Mouse (Mus musculus) midbrain, embryonic 11.5 days (tissue): Measurements from ENCODE around the gene Ppbp. TPM values are rescaled to one million over a fixed set of nuclear protein-coding genes. Genes with fewer than 3 reads are reported as not detected.

Experiments used
- ATAC-seq: fragments of 200-750 bp; cut with Nextera tagmentation; 2 replicates; pipeline ENCODE4 v1.8.0; 2017; ENCODE audit warnings: moderate TSS enrichment, moderate library complexity; ENCODE audit not compliant: low FRiP score
- DNase-seq: peaks from one replicate; pipeline ENCODE4 v3.0.0; 2015; ENCODE audit warnings: low spot score; ENCODE audit errors: missing footprints
- H3K27ac ChIP-seq: fragments of 300-500 bp; sonication (generic); 2 replicates; pipeline ENCODE4 v1.5.1; 2014; ENCODE audit warnings: low read depth, low read length
- H3K27me3 ChIP-seq: fragments of 300-500 bp; sonication (generic); 2 replicates; pipeline ENCODE4 v1.6.1; 2014; ENCODE audit warnings: mild to moderate bottlenecking, low read length, moderate library complexity, mixed read lengths; ENCODE audit not compliant: control insufficient read depth, insufficient read depth
- H3K36me3 ChIP-seq: fragments of 300-500 bp; sonication (generic); 2 replicates; pipeline ENCODE4 v1.6.1; 2014; ENCODE audit warnings: mild to moderate bottlenecking, low read length, moderate library complexity, mixed read lengths; ENCODE audit not compliant: control insufficient read depth, insufficient read depth
- H3K4me1 ChIP-seq: fragments of 300-500 bp; sonication (generic); 2 replicates; pipeline ENCODE4 v1.6.1; 2014; ENCODE audit warnings: low read length; ENCODE audit not compliant: control insufficient read depth, insufficient read depth
- H3K4me2 ChIP-seq: fragments of 300-500 bp; sonication (generic); 2 replicates; pipeline ENCODE4 v1.6.1; 2014; ENCODE audit warnings: mild to moderate bottlenecking, moderate library complexity
- H3K4me3 ChIP-seq: fragments of 300-500 bp; sonication (generic); 2 replicates; pipeline ENCODE4 v1.5.1; 2014; ENCODE audit warnings: low read depth, low read length
- H3K9ac ChIP-seq: fragments of 300-500 bp; sonication (generic); 2 replicates; pipeline ENCODE4 v1.6.1; 2014; ENCODE audit warnings: low read length
- H3K9me3 ChIP-seq: fragments of 300-500 bp; sonication (generic); 2 replicates; pipeline ENCODE4 v1.6.1; 2016; ENCODE audit warnings: low read length; ENCODE audit not compliant: control insufficient read depth
- WGBS: fragments of 180-500 bp; shearing (Covaris S2); extraction: QIAGEN DNeasy Blood & Tissue Kit; methylation state at CpG from one replicate; pipeline ENCODE4 v1.1.7; 2014; 5-methylcytosine and 5-hydroxymethylcytosine counted together
- polyA plus RNA-seq: library from polyadenylated mRNA; unstranded; fragments of >200 nt; fragmentation: Nextera tagmentation; extraction: Ambion mirVana; gene quantifications from 2 replicates; pipeline ENCODE4 v1.2.1, GENCODE M21; 2014

Ppbp gene
- polyA plus RNA-seq, 1 experiment from 2014 or later: 16.5 TPM

- no peak for ATAC-seq
- no peaks in the 10 kb centered on the region for H3K36me3 ChIP-seq
- H3K9me3 ChIP-seq: no peaks in the 10 kb centered on the region
- 94% methylated on average over 2 of the region's 2 CpGs for WGBS
- H3K27me3 ChIP-seq: peaks cover 8% of the 10 kb centered on the region; the same call in 1 of the 2 replicates
- H3K4me2 ChIP-seq: no peak overlapping the region
- no peak for DNase-seq
- H3K27ac ChIP-seq: no peak overlapping the region
- H3K4me1 ChIP-seq: peaks cover 3% of the 10 kb centered on the region; the same call in 1 of the 2 replicates
- no peak overlapping the region for H3K4me3 ChIP-seq
- H3K9ac ChIP-seq: no peak overlapping the region
Observed at GRCm38 (mm10) chr5:90760844-90761243, 7.5 kb upstream of the Ppbp start.

DNA sequence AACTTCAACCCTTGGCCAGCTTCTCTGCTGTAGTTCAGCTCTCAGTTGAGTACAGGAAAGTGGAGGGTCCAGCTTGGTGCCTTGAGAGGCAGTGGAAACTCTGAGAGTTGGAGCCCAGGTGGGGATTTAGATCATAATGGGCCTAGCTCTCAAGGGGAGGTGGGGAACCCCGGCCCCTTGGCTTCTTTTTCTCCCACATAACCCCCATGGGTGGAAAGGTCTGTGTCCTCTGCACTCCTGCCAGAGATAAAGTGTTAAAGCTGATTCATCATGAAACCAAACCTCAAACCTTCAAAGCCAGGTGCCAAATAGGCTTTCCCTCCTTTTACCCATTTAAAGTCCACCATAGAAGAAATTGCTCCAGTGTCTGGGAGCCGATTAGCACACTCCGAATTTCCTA is 6.5 kb upstream of the Ppbp start:
- Histone ChIP-seq H3K4me3 (no peak overlapping the region), H3K9ac (no peak overlapping the region), H3K27me3 (peaks cover 8% of the 10 kb centered on the region; the same call in 1 of the 2 replicates), H3K27ac (no peak overlapping the region), H3K4me2 (no peak overlapping the region), H3K9me3 (no peaks in the 10 kb centered on the region), H3K36me3 (no peaks in the 10 kb centered on the region), H3K4me1 (peaks cover 3% of the 10 kb centered on the region; the same call in 1 of the 2 replicates)
- 89% methylated on average over 3 of the region's 3 CpGs for WGBS
- ATAC-seq (no peak), DNase-seq (no peak)

DNA sequence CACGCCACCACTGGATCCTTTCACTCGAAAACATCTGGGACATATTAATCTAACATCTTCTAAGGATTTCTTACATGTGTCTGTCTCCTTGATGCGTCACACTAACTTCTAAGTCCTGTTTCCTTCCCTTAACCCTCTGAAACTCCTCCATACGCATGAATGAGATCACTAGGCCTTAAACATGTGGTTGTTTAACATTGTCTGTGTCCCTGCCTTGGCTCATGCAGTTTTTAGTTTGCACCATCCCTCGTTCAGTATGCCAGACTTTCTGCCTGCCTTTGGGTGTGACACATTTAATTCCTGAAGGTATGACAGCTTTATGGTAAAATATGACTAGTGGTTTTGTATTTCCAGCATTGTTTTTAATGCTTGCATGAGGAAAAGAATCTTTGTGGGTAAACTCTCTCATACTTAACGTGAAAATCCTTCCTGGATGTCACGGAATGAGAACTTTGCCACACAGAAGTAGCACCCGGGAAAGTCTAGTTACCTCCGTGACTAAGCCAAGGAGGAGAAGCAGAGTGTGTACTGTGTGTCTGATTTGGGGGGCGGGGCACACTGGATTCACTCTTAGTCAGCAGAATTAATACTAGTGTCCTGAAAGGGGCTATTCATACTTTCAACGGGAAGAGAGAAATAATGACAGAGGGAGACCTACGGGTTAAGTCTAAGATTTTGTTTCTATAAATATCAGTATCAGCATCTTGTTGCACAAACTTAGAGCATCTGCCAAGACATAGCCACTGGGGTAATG is 4.2 kb upstream of the Ppbp start:
- WGBS: 85% methylated on average over 12 of the region's 12 CpGs
- no peak for DNase-seq
- Histone ChIP-seq H3K36me3 (no peaks in the 10 kb centered on the region), H3K4me2 (no peak overlapping the region), H3K27me3 (peaks cover 8% of the 10 kb centered on the region; the same call in 1 of the 2 replicates), H3K9me3 (no peaks in the 10 kb centered on the region), H3K9ac (no peak overlapping the region), H3K4me1 (peaks cover 3% of the 10 kb centered on the region; the same call in 1 of the 2 replicates), H3K4me3 (no peak overlapping the region), H3K27ac (no peak overlapping the region)
- no peak for ATAC-seq

DNA sequence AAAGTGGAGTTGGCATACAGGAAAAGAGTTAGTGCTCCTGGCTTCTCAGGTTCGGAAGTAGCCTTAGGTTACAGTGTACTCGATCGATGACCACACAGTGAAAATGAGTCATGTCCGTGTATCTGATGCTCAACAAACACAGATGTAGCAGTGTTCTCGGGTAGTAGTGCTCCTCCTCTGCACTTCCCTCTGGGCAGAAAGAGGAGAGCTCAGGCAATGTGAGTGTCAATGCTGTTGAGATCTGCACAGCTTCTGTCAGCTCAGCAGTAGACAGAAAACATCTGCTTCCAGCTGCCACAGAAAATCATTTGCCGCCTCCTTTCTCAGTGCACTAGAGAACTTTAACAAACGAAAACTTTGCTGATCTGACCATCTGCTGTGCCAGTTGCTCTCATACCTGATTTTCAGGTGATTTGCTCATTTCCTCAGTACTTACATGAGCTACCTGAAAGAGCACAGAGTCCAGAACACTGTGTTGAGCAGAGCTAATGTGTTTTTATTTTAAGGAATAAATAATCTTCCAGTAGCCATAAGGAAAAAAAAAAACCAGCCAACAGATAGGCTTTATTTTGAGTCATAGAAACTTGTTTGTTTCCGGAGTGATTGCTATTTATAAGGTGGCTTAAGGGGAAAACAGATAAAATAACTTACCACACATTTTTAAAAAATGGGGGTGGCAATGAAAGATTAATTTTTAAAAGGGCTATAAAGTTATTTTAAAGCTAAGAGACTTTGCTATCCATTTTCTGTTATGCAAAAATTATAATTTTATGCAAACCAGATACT is 2.3 kb upstream of the Ppbp start:
- Histone ChIP-seq H3K36me3 (no peaks in the 10 kb centered on the region), H3K27ac (no peak overlapping the region), H3K9me3 (no peaks in the 10 kb centered on the region), H3K4me3 (no peak overlapping the region), H3K27me3 (no peaks in the 10 kb centered on the region), H3K9ac (no peak overlapping the region), H3K4me2 (no peak overlapping the region), H3K4me1 (no peaks in the 10 kb centered on the region)
- 81% methylated on average over 8 of the region's 8 CpGs for WGBS
- DNase-seq (no peak), ATAC-seq (no peak)

GRCm38 (mm10) chr5:90771369-90771768 is 3.1 kb downstream of the Ppbp start:
- no peak for DNase-seq
- 78% methylated on average over 3 of the region's 3 CpGs for WGBS

DNA sequence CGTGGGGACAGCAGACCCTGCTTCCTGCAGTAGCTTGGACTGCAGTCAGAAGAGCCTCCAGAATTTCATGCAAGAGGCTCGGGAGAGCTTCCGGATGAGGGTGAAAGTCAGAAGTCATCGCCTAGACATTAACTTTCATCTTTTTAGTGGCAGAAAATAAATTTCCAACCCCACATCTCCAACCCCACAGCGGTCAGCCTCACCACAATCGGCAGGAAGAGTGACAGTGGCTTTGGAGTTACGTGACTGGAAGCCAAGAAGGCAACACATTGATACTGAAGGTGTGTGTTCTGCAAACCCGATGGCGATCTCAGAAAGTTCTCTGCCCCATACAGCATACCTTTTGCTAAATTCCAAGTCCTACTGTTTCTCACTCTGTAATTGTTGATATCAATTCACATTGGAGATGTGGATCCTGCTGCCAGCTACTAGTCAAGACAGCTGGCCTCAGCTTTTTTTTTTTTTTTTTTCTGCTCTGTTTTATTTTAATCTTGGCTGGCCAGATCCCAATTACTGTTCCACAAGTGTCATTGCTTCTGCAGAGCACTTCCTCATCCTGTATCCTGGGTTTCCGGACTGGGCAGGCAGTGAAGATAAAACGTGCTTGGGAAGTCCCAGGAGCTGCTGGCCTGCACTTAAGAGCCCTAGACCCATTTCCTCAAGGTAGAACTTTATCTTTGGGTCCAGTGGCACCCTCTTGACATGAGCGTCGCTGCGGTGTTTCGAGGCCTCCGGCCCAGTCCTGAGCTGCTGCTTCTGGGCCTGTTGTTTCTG is 3.7 kb downstream of the Ppbp start, which contains the start of gene Pf4:
TSS of gene Pf4 (plus strand) at position 556 of the 774 bp plus-strand sequence.
- Histone ChIP-seq H3K36me3 (no peaks in the 10 kb centered on the region), H3K27ac (no peak within 1 kb of the TSS), H3K4me1 (no peaks in the 10 kb centered on the region), H3K27me3 (no peaks in the 10 kb centered on the region), H3K4me2 (no peak within 1 kb of the TSS), H3K4me3 (no peak within 1 kb of the TSS), H3K9ac (no peak within 1 kb of the TSS), H3K9me3 (no peaks in the 10 kb centered on the region)
- WGBS: 86% methylated on average over 16 of the region's 16 CpGs
- DNase-seq (no peak), ATAC-seq (no peak)

More at GRCm38 (mm10) chr5:90771369-90771768, 3.1 kb downstream of the Ppbp start:
- no peak overlapping the region for H3K4me2 ChIP-seq
- ATAC-seq: no peak
- no peaks in the 10 kb centered on the region for H3K27me3 ChIP-seq
- no peak overlapping the region for H3K27ac ChIP-seq
- H3K9ac ChIP-seq: no peak overlapping the region
- H3K9me3 ChIP-seq: no peaks in the 10 kb centered on the region
- H3K36me3 ChIP-seq: no peaks in the 10 kb centered on the region
- H3K4me3 ChIP-seq: no peak overlapping the region
- no peaks in the 10 kb centered on the region for H3K4me1 ChIP-seq

DNA sequence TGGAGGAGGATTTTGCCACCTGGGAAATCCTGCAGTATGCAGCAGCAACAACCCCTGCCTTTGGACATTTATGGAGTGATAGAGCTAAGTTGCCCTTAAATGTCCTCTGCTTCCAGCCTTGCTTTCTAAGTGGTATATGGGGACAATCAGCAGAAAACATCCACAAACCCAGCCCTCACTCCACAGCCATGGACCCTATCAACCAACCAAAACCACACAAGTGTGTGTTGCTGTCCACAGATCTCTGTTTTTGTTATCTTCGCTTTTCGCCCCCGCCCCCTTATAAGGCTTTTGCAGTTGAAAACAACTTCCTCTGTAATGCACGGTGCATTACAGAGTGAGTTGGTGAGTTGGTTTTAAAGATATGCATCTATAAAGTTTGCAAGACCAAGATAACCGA is 7.2 kb downstream of the Ppbp start:
- H3K4me1 ChIP-seq: no peaks in the 10 kb centered on the region
- H3K4me2 ChIP-seq: no peak overlapping the region
- no peak overlapping the region for H3K9ac ChIP-seq
- no peaks in the 10 kb centered on the region for H3K9me3 ChIP-seq
- ATAC-seq: no peak
- no peak for DNase-seq
- WGBS: 92% methylated on average over 5 of the region's 5 CpGs
- H3K4me3 ChIP-seq: no peak overlapping the region
- no peak overlapping the region for H3K27ac ChIP-seq
- no peaks in the 10 kb centered on the region for H3K36me3 ChIP-seq
- H3K27me3 ChIP-seq: no peaks in the 10 kb centered on the region

GRCm38 (mm10) chr5:90777621-90778020 is 9.3 kb downstream of the Ppbp start:
- H3K4me1 ChIP-seq: no peaks in the 10 kb centered on the region
- WGBS: 80% methylated on average over 10 of the region's 10 CpGs
- no peak overlapping the region for H3K4me2 ChIP-seq
- no peak overlapping the region for H3K4me3 ChIP-seq
- no peaks in the 10 kb centered on the region for H3K36me3 ChIP-seq
- no peak for DNase-seq
- ATAC-seq: no peak
- H3K9me3 ChIP-seq: no peaks in the 10 kb centered on the region
- no peaks in the 10 kb centered on the region for H3K27me3 ChIP-seq
- no peak overlapping the region for H3K27ac ChIP-seq
- no peak overlapping the region for H3K9ac ChIP-seq
